Mouse (Mus musculus): ENCODE results near the gene Snapc4.

Gene Snapc4

GRCm38 (mm10) chr2:26314281-26315071 lies 66.0 kb downstream of the Snapc4 start:
- peak; percentile 51 to 64 for DNase-seq (ENCODE audit: low spot score in 2 of 2)

DNA sequence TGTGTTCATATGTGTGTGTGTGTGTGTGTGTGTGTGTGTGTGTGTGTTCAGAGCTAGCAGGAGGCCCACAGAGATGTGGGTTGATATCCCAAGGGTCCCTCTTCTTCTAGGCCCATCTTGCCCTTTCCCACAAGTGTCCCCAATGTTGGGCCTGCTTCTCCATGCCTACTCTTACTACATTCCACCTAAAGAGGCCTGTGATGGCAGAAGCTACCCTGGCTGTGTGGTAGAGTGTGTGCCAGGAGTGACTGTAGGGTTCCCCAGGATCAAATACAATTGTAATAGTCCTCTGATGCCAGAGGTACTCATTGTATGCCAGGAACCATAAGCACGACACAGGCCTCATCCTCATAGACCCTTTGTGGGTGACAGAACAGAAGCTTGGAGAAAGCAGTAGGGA lies 67.1 kb downstream of the Snapc4 start:
- no peak for DNase-seq (ENCODE audit: low spot score in 2 of 2)

DNA sequence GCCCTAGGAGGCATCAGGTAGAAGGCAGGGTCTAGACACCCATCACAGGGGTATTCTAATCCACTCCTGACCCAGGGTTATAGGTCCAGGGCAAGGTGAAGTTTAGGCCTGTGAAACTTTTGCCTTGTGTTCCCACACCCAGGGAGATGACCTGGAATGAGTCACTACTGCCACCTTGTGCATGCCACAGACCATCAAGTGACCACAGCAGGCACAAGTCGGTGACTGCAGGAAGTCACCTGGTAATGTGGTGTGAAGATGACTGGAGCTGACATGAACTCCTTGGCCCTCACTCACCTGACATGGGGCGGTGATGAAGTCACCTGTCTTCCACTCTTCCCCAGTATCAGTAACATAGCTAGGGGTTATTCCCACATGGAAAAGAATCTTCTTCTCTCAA lies 67.6 kb downstream of the Snapc4 start:
- no peak for DNase-seq (ENCODE audit: low spot score in 2 of 2)
